Mouse (Mus musculus): Measurements from ENCODE around the gene Rwdd2a.

GRCm38 (mm10) chr9:86583740-86584139 is 11.9 kb downstream of the Rwdd2a start:
- TF ChIP-seq CTCF (IDR thresholded peaks at IDR 0.05; ENCODE audit: borderline replicate concordance, insufficient read depth, low read length) = peak; percentile 81
- no peak for TF ChIP-seq POLR2A (IDR thresholded peaks at IDR 0.05; ENCODE audit: low read depth, low read length)

Measured in embryonic fibroblast, embryonic 13.5 days (primary cell).